Mouse (Mus musculus) heart, postnatal 0 days (tissue): ENCODE results near the gene Arnt2. TPM values are rescaled to one million over a fixed set of nuclear protein-coding genes. Genes with fewer than 3 reads are reported as not detected.

Experiments
- ATAC-seq: fragments of 200-750 bp; cut with Nextera tagmentation; 2 replicates; pipeline ENCODE4 v1.8.0; 2017; ENCODE audit warnings: low read depth, moderate number of reproducible peaks, moderate library complexity; ENCODE audit not compliant: insufficient read depth
- DNase-seq: peaks from one replicate; pipeline ENCODE4 v3.0.0-alpha.2; 2016; ENCODE audit warnings: low spot score
- H3K27ac ChIP-seq: fragments of 300-500 bp; sonication (generic); 2 replicates; pipeline ENCODE4 v1.5.1; 2014; ENCODE audit warnings: low read depth, mild to moderate bottlenecking
- H3K27me3 ChIP-seq: fragments of 300-500 bp; sonication (generic); 2 replicates; pipeline ENCODE4 v1.6.1; 2014; ENCODE audit warnings: low read length, mixed read lengths; ENCODE audit not compliant: control insufficient read depth, insufficient read depth
- H3K36me3 ChIP-seq: fragments of 300-500 bp; sonication (generic); replicated peaks from 2 replicates; pipeline ENCODE4 v1.6.1; 2014; ENCODE audit warnings: low read length, mixed read lengths; ENCODE audit not compliant: control insufficient read depth, insufficient read depth
- H3K4me1 ChIP-seq: fragments of 300-500 bp; sonication (generic); 2 replicates; pipeline ENCODE4 v1.6.1; 2014; ENCODE audit warnings: antibody characterized with exemption; ENCODE audit not compliant: control insufficient read depth, insufficient read depth
- H3K4me2 ChIP-seq: fragments of 300-500 bp; sonication (generic); 2 replicates; pipeline ENCODE4 v1.6.1; 2014; ENCODE audit warnings: low read depth, mild to moderate bottlenecking, low read length, moderate library complexity
- H3K4me3 ChIP-seq: fragments of 300-500 bp; sonication (generic); 2 replicates; pipeline ENCODE4 v1.5.1; 2014; ENCODE audit warnings: low read depth, low read length
- H3K9ac ChIP-seq: fragments of 300-500 bp; sonication (generic); replicated peaks from 2 replicates; pipeline ENCODE4 v1.6.1; 2014; ENCODE audit warnings: low read depth, low read length, mixed read lengths
- H3K9me3 ChIP-seq: fragments of 300-500 bp; sonication (generic); replicated peaks from 2 replicates; pipeline ENCODE4 v1.6.1; 2016; ENCODE audit warnings: low read length; ENCODE audit not compliant: control insufficient read depth
- CTCF ChIP-seq: IDR thresholded peaks from 2 replicates; pipeline ENCODE4 v1.5.1; 2016; ENCODE audit warnings: antibody characterized with exemption, control low read depth, low read depth
- EP300 ChIP-seq: IDR thresholded peaks from 2 replicates; pipeline ENCODE4 v1.6.1; 2016; ENCODE audit warnings: antibody characterized with exemption, low read depth
- WGBS: fragments of 180-500 bp; shearing (Covaris S2); extraction: QIAGEN DNeasy Blood & Tissue Kit; methylation state at CpG from one replicate; pipeline ENCODE4 v1.1.7; 2014; 5-methylcytosine and 5-hydroxymethylcytosine counted together
- polyA plus RNA-seq: library from polyadenylated mRNA; unstranded; fragments of >200 nt; fragmentation: Nextera tagmentation; extraction: Ambion mirVana; gene quantifications from 2 replicates; pipeline ENCODE4 v1.2.1, GENCODE M21; 2015
- total RNA-seq: library from RNA; depleted of rRNA; stranded (reverse); fragments of >200 nt; gene quantifications from 2 replicates; pipeline ENCODE4 v1.2.3, GENCODE M21; 2014; ENCODE audit warnings: low replicate concordance

The Arnt2 gene
- total and polyA plus RNA-seq, 2 experiments from 2014 or later: 0.31 to 2.1 TPM

DNA sequence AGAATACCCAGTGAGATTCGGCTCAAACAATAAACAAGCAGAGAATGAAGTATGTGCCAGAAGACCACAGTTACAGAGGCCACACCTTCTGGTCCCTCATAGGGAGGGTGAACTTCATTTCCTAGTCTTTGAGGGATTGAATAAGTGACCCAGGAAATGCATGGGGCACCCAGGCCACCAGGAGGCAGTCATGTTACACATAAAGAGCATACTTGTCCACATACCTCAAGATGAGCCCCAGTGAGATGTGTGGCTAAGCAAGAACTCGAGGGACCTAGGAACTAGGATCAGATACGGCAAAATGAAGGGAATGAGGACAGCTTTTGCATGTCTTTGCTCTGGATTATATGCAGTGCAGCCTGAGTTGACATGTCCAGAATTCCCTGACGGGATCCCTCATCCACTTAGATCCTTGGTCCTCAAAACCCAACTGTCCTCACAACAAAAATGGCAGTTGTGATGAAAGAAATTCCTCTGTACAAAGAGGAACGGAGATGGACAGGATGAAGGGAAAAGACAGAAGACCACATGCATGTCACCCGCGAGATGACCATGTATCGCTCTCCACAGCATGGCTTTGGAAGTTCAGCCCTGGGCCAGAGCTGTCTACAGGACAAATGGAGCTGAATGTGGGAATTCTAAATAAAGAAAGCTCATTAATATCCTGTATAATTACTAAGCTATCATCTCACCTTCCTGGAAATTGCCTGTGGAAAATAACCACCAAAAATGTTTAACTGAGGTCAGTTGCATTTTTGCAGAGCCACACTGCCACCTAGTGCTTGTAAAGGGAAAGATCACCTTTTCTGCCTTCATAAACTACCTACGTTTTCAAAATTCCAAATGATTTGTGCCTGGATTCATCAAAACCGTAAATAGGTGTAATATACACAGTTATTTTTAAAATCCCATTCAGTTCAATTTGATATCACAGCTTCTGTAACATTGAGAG, 54.1 kb downstream of the Arnt2 start:
- WGBS: 59% methylated on average over 10 of the region's 10 CpGs

DNA sequence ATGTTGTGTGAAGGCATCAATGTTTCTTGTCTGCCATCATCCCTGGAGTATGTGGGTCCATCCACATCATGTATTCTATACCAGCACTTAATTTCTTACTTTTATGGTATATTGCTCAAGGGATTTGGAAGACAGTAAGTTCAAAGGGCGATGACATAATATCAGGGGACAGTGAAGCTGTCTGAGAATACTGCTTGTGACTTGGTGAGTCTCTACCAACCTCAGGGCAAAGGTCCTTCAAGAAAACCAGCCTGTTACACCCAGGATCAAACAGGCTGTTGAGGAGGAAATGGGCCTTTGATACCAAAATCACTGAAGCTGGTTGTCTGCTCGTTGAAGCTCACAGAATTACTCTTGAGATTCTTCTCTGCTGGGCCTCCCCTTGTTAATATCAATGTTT, 55.1 kb downstream of the Arnt2 start:
- Histone ChIP-seq H3K27me3 (no peaks in the 10 kb centered on the region), H3K4me3 (no peak overlapping the region), H3K4me2 (no peak overlapping the region), H3K27ac (no peak overlapping the region), H3K9ac (no peak overlapping the region), H3K9me3 (no peaks in the 10 kb centered on the region), H3K4me1 (no peaks in the 10 kb centered on the region), H3K36me3 (no peaks in the 10 kb centered on the region)
- WGBS: 88% methylated on average over 2 of the region's 2 CpGs
- ATAC-seq: no peak
- TF ChIP-seq CTCF (no peak), EP300 (no peak)
- DNase-seq: no peak

More for the DNA sequence above, 54.1 kb downstream of the Arnt2 start:
- Histone ChIP-seq H3K27me3 (no peaks in the 10 kb centered on the region), H3K4me2 (no peak overlapping the region), H3K4me1 (no peaks in the 10 kb centered on the region), H3K9me3 (no peaks in the 10 kb centered on the region), H3K27ac (no peak overlapping the region), H3K4me3 (no peak overlapping the region), H3K9ac (no peak overlapping the region), H3K36me3 (no peaks in the 10 kb centered on the region)
- DNase-seq: peak; percentile 47
- TF ChIP-seq EP300 (no peak), CTCF (peak; percentile 76)
- ATAC-seq: no peak

DNA sequence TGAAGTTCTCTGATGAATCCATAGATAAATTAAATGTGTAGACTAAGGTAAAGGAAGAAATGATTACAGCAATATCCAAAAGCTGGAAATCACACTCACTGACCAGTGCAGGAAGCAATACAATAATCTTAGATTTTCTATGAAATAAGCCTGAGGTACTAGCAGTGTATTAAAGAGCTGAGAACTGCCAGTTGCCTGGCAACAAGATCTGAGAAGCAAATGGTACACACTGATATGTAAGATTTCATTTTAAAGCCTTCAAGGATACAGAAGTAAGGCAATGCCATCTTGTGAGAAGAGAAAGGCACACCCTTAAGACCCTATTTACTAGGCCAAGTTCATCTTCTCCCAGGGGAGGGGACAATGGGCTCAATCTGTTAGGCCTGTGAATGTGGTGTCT, 59.4 kb downstream of the Arnt2 start:
- Histone ChIP-seq H3K4me3 (no peak overlapping the region), H3K27ac (no peak overlapping the region), H3K9ac (no peak overlapping the region), H3K36me3 (no peaks in the 10 kb centered on the region), H3K4me1 (peaks cover 6% of the 10 kb centered on the region; the same call in 1 of the 2 replicates), H3K9me3 (no peaks in the 10 kb centered on the region), H3K27me3 (no peaks in the 10 kb centered on the region), H3K4me2 (no peak overlapping the region)
- ATAC-seq: no peak
- TF ChIP-seq EP300: no peak
- no peak for TF ChIP-seq CTCF
- no peak for DNase-seq

DNA sequence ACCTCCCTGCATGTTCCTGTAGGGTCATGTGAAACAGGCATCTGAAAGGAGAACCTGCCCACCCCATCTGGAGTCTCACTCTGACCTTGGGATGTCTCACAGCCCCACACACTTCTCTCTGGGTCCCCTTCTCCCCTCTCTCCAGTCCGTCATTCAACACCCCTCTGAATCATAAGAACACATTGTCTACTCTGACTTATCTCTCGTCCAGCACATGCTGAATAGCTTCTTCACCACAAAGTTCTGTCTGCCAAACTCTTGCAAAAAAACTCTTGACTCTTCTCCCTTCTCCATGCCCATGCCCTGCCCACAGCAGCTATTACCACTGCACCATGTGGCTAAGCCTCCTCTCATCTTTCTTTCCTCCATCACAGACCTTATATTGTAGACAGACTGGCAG, 60.0 kb downstream of the Arnt2 start:
- no peak overlapping the region for H3K4me2 ChIP-seq
- TF ChIP-seq EP300 (no peak), CTCF (no peak)
- no peak overlapping the region for H3K27ac ChIP-seq
- no peak overlapping the region for H3K9ac ChIP-seq
- DNase-seq: no peak
- no peak for ATAC-seq
- no peaks in the 10 kb centered on the region for H3K36me3 ChIP-seq
- H3K9me3 ChIP-seq: no peaks in the 10 kb centered on the region
- 31% methylated on average over 2 of the region's 2 CpGs for WGBS
- H3K4me3 ChIP-seq: no peak overlapping the region
- H3K27me3 ChIP-seq: no peaks in the 10 kb centered on the region
- H3K4me1 ChIP-seq: peaks cover 6% of the 10 kb centered on the region; the same call in 1 of the 2 replicates

DNA sequence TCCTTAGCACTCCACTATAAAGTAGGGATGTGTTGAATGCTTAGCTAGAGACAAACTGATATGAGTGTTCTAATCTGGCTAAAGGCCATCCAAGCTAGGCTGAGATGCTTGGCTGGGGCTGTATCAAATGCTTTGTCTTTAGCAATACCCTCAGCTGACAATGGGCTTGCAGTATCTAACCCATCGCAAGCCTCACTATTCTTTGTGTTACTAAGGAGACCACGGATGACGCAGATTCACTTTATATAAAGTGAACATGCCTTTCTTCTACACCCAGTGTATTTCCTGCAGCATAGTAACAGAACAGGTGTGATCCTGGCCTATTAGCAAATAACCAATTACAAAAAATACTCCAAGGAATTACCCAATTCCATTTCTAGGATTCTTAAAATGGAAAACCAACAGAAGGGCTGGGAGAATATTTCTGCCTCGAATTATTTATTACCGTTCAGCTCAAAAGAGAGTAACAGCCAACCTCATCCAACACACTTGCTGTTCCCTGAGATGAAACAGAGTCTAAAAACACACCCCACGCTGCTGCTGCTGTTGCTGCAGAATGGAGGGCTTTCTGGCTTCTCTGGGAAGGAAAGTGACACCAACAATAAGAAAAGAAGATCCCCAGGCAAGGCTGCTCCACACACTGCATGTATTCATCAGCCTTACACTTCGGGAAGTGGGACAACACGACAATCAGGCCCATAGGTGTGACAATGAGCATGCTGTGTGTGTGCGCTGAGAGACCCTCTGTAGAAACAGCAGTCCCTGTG, 61.6 kb downstream of the Arnt2 start:
- DNase-seq: no peak
- 88% methylated on average over 9 of the region's 9 CpGs for WGBS

More for the DNA sequence above, 61.6 kb downstream of the Arnt2 start:
- H3K9ac ChIP-seq: no peak overlapping the region
- H3K4me3 ChIP-seq: no peak overlapping the region
- H3K36me3 ChIP-seq: no peaks in the 10 kb centered on the region
- H3K27ac ChIP-seq: no peak overlapping the region
- H3K4me2 ChIP-seq: no peak overlapping the region
- H3K4me1 ChIP-seq: peaks cover 6% of the 10 kb centered on the region; the same call in 1 of the 2 replicates
- no peaks in the 10 kb centered on the region for H3K9me3 ChIP-seq
- ATAC-seq: no peak
- no peaks in the 10 kb centered on the region for H3K27me3 ChIP-seq
- TF ChIP-seq CTCF (no peak), EP300 (no peak)
